Mouse (Mus musculus): ENCODE data around the gene Plcl2. TPM values are rescaled to one million over a fixed set of nuclear protein-coding genes. Genes with fewer than 3 reads are reported as not detected.

The Plcl2 gene
- polyA plus RNA-seq, 1 experiment = 0.73 TPM

GRCm38 (mm10) chr17:50668681-50669208 lies 159.5 kb downstream of the Plcl2 start:
- H3K27ac ChIP-seq (ENCODE audit: control insufficient read depth, insufficient read depth, low read depth, low read length) = no peak overlapping the region
- no peaks in the 10 kb centered on the region for H3K27me3 ChIP-seq (ENCODE audit: control insufficient read depth, insufficient read depth, low read length)
- no peak overlapping the region for H3K4me3 ChIP-seq (ENCODE audit: control insufficient read depth, low read depth, low read length)
- H3K36me3 ChIP-seq (ENCODE audit: control insufficient read depth, insufficient read depth, low read length) = no peaks in the 10 kb centered on the region
- no peaks in the 10 kb centered on the region for H3K4me1 ChIP-seq (ENCODE audit: control insufficient read depth, insufficient read depth, low read length)
- TF ChIP-seq POLR2A (IDR thresholded peaks at IDR 0.05; ENCODE audit: control insufficient read depth, low read depth, low read length) (no peak), CTCF (IDR thresholded peaks at IDR 0.05; ENCODE audit: control insufficient read depth, insufficient read depth, insufficient replicate concordance, low read depth, low read length) (no peak)

- Histone ChIP-seq H3K4me1 (ENCODE audit: control insufficient read depth, insufficient read depth, low read length) (no peaks in the 10 kb centered on the region), H3K27me3 (ENCODE audit: control insufficient read depth, insufficient read depth, low read length) (no peaks in the 10 kb centered on the region), H3K4me3 (ENCODE audit: control insufficient read depth, low read depth, low read length) (no peak overlapping the region), H3K36me3 (ENCODE audit: control insufficient read depth, insufficient read depth, low read length) (no peaks in the 10 kb centered on the region), H3K27ac (ENCODE audit: control insufficient read depth, insufficient read depth, low read depth, low read length) (no peak overlapping the region)
- no peak for TF ChIP-seq CTCF (IDR thresholded peaks at IDR 0.05; ENCODE audit: control insufficient read depth, insufficient read depth, insufficient replicate concordance, low read depth, low read length)
- TF ChIP-seq POLR2A (IDR thresholded peaks at IDR 0.05; ENCODE audit: control insufficient read depth, low read depth, low read length) = no peak
These were observed 162.2 kb downstream of the Plcl2 start for GRCm38 (mm10) chr17:50671416-50671815.

- Histone ChIP-seq H3K4me3 (ENCODE audit: control insufficient read depth, low read depth, low read length) (no peak overlapping the region), H3K36me3 (ENCODE audit: control insufficient read depth, insufficient read depth, low read length) (no peaks in the 10 kb centered on the region), H3K4me1 (ENCODE audit: control insufficient read depth, insufficient read depth, low read length) (no peaks in the 10 kb centered on the region), H3K27me3 (ENCODE audit: control insufficient read depth, insufficient read depth, low read length) (no peaks in the 10 kb centered on the region), H3K27ac (ENCODE audit: control insufficient read depth, insufficient read depth, low read depth, low read length) (no peak overlapping the region)
- TF ChIP-seq POLR2A (IDR thresholded peaks at IDR 0.05; ENCODE audit: control insufficient read depth, low read depth, low read length) (no peak), CTCF (IDR thresholded peaks at IDR 0.05; ENCODE audit: control insufficient read depth, insufficient read depth, insufficient replicate concordance, low read depth, low read length) (no peak)
These were observed 165.4 kb downstream of the Plcl2 start for GRCm38 (mm10) chr17:50674580-50674979.

- Histone ChIP-seq H3K4me3 (ENCODE audit: control insufficient read depth, low read depth, low read length) (no peak overlapping the region), H3K27me3 (ENCODE audit: control insufficient read depth, insufficient read depth, low read length) (no peaks in the 10 kb centered on the region), H3K27ac (ENCODE audit: control insufficient read depth, insufficient read depth, low read depth, low read length) (no peak overlapping the region; the same call in 1 of the 2 replicates), H3K4me1 (ENCODE audit: control insufficient read depth, insufficient read depth, low read length) (no peaks in the 10 kb centered on the region), H3K36me3 (ENCODE audit: control insufficient read depth, insufficient read depth, low read length) (no peaks in the 10 kb centered on the region)
- TF ChIP-seq POLR2A (IDR thresholded peaks at IDR 0.05; ENCODE audit: control insufficient read depth, low read depth, low read length) (no peak), CTCF (IDR thresholded peaks at IDR 0.05; ENCODE audit: control insufficient read depth, insufficient read depth, insufficient replicate concordance, low read depth, low read length) (no peak)
These were observed 166.0 kb downstream of the Plcl2 start for GRCm38 (mm10) chr17:50675231-50675630.

GRCm38 (mm10) chr17:50677334-50677733 lies 168.1 kb downstream of the Plcl2 start:
- Histone ChIP-seq H3K4me1 (ENCODE audit: control insufficient read depth, insufficient read depth, low read length) (no peaks in the 10 kb centered on the region), H3K4me3 (ENCODE audit: control insufficient read depth, low read depth, low read length) (no peak overlapping the region), H3K36me3 (ENCODE audit: control insufficient read depth, insufficient read depth, low read length) (no peaks in the 10 kb centered on the region), H3K27me3 (ENCODE audit: control insufficient read depth, insufficient read depth, low read length) (no peaks in the 10 kb centered on the region), H3K27ac (ENCODE audit: control insufficient read depth, insufficient read depth, low read depth, low read length) (no peak overlapping the region)
- TF ChIP-seq CTCF (IDR thresholded peaks at IDR 0.05; ENCODE audit: control insufficient read depth, insufficient read depth, insufficient replicate concordance, low read depth, low read length) = no peak
- TF ChIP-seq POLR2A (IDR thresholded peaks at IDR 0.05; ENCODE audit: control insufficient read depth, low read depth, low read length) = no peak

- TF ChIP-seq CTCF (IDR thresholded peaks at IDR 0.05; ENCODE audit: control insufficient read depth, insufficient read depth, insufficient replicate concordance, low read depth, low read length) (no peak), POLR2A (IDR thresholded peaks at IDR 0.05; ENCODE audit: control insufficient read depth, low read depth, low read length) (no peak)
- Histone ChIP-seq H3K4me1 (ENCODE audit: control insufficient read depth, insufficient read depth, low read length) (no peaks in the 10 kb centered on the region), H3K36me3 (ENCODE audit: control insufficient read depth, insufficient read depth, low read length) (no peaks in the 10 kb centered on the region), H3K4me3 (ENCODE audit: control insufficient read depth, low read depth, low read length) (no peak overlapping the region), H3K27ac (ENCODE audit: control insufficient read depth, insufficient read depth, low read depth, low read length) (no peak overlapping the region), H3K27me3 (ENCODE audit: control insufficient read depth, insufficient read depth, low read length) (no peaks in the 10 kb centered on the region)
These were observed 168.9 kb downstream of the Plcl2 start for GRCm38 (mm10) chr17:50677978-50678712.

GRCm38 (mm10) chr17:50678748-50679147 lies 169.5 kb downstream of the Plcl2 start:
- no peaks in the 10 kb centered on the region for H3K36me3 ChIP-seq (ENCODE audit: control insufficient read depth, insufficient read depth, low read length)
- TF ChIP-seq CTCF (IDR thresholded peaks at IDR 0.05; ENCODE audit: control insufficient read depth, insufficient read depth, insufficient replicate concordance, low read depth, low read length) (no peak), POLR2A (IDR thresholded peaks at IDR 0.05; ENCODE audit: control insufficient read depth, low read depth, low read length) (no peak)
- H3K4me1 ChIP-seq (ENCODE audit: control insufficient read depth, insufficient read depth, low read length) = no peaks in the 10 kb centered on the region
- no peaks in the 10 kb centered on the region for H3K27me3 ChIP-seq (ENCODE audit: control insufficient read depth, insufficient read depth, low read length)
- no peak overlapping the region for H3K27ac ChIP-seq (ENCODE audit: control insufficient read depth, insufficient read depth, low read depth, low read length)
- H3K4me3 ChIP-seq (ENCODE audit: control insufficient read depth, low read depth, low read length) = no peak overlapping the region

Measured in testis, adult 2 months (tissue).